Mouse (Mus musculus): ENCODE results near the gene Rnd2.

GRCm38 (mm10) chr11:101465869-101466551 lies 1.2 kb downstream of the Rnd2 start, which contains the start of gene Vat1:
- TF ChIP-seq CEBPB (IDR thresholded peaks at IDR 0.05; ENCODE audit: low read depth) (no peak), USF1 (IDR thresholded peaks at IDR 0.05; ENCODE audit: low read depth) (no peak), CTCF (IDR thresholded peaks at IDR 0.05; ENCODE audit: control insufficient read depth, insufficient read depth, insufficient read length) (no peak), MAX (IDR thresholded peaks at IDR 0.05) (no peak)
